Mouse (Mus musculus): ENCODE data around the gene Fhl4. TPM values are rescaled to one million over a fixed set of nuclear protein-coding genes. Genes with fewer than 3 reads are reported as not detected.

The Fhl4 gene
- 1 to 10 TPM; 1.0 to 1.2 TPM for total RNA-seq (2021)
- long read RNA-seq, experiment 1, partial matches to known transcripts: 0 of 4 reads
- long read RNA-seq, experiment 1, other reads (novel, unspliced or antisense): 0 of 4 reads
- long read RNA-seq, experiment 2, partial matches to known transcripts: 0 of 3 reads
- long read RNA-seq, experiment 2, other reads (novel, unspliced or antisense): 1 of 3 reads

- DNase-seq (ENCODE audit: low spot score in 2 of 2): peak; percentile 77 to 83
Observed at GRCm38 (mm10) chr10:85102247-85103084, at the start of gene Fhl4, which contains the start of gene Tmem263. Fhl4 (minus strand) TSS chr10:85102495. Tmem263 (plus strand) TSS chr10:85102627.

DNA sequence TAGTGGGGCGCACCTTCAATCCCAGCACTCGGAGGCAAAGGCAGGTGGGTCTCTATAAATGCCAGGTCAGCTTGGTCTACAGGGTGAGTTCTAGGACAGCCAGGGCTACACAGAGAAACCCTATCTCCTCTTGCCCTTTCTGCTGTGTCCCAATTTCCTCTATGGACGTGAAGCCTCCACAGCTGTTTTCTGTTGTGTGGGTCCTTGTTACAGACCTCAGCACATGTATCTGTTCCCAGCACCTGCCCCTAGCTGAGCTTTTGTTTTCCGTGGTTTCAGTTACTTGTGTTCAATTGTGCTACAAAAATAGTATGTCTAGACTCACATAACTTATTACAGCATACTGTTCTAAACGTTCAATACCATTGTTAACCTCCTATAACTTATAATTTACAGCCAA lies 46.9 kb upstream of the Fhl4 start:
- DNase-seq (ENCODE audit: low spot score in 2 of 2): no peak

DNA sequence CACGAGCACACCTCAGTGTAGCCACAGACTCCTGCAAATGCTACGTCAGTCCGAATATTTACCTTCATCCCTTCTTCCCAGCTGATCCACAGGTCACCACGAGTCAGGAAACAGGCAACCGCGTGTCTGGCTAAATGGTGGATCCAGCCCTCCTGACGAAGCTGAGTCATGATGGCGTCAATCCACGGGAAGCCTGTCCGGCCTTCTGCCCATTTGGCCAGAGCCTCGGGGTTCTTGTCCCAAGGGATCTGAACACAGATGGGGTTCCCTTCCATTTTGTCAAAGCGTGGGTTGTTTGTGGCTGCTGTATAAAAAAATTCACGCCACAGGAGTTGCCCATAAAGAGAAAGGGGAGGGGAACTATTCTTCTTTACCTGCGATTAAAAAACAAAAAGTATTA lies 44.0 kb upstream of the Fhl4 start:
- no peak for DNase-seq (ENCODE audit: low spot score in 2 of 2)

DNA sequence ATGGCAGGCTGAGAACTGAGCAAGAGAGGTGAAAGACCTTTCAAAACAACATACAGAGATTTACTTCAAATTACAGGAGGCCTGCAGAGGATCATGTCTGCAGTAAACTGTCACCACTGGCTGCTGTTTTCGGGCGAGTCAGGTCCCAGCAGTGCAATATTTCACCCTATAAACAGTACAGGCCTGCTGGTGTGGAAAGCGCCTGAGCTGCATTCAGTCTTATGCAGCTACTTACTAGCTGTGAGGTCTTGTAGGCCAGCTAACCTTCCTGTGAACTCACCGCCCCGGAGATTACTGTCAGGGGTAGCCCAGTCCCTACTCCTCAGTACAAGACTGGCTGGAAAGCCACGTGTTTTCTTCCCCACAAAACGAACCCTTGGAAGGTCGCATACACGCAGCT lies 39.2 kb upstream of the Fhl4 start:
- DNase-seq (ENCODE audit: low spot score in 2 of 2): no peak

DNA sequence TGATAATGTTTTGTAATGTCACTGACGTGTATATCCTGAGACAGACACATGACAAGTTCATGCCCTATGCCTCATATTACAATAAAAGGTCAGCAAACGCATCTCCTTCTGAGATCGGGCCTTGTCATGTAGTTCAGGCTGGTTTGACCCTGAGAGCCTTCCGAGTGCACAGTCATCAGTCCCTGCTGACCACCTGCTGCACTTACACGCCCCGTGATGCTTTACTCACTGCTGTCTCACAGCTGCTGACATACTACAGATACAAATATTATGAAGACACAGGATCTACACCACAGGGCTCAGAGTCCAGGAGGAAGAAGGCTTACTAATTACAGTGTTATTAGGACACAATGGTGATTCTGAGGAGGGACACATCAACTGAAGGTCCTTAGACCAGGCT lies 34.3 kb upstream of the Fhl4 start:
- DNase-seq (ENCODE audit: low spot score in 2 of 2): no peak

DNA sequence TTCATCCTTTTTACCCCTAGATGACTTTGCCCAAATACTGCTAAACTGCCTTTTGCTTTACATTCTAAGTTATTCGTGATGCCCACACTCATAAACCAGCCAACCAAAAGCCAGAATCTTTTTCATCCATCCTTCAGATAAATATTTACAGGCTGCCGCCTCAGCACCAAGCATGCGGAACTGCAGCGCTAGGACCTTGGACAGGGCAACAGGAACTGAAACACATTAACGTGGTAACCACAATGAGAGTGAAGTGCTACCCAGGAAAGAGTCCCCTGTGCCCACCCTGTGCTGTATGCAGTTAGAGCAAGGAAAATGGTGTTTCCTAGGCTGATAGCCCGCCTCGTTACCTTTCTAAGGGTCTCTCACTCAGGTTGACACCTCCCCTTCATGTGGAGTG lies 26.2 kb upstream of the Fhl4 start:
- no peak for DNase-seq (ENCODE audit: low spot score in 2 of 2)

DNA sequence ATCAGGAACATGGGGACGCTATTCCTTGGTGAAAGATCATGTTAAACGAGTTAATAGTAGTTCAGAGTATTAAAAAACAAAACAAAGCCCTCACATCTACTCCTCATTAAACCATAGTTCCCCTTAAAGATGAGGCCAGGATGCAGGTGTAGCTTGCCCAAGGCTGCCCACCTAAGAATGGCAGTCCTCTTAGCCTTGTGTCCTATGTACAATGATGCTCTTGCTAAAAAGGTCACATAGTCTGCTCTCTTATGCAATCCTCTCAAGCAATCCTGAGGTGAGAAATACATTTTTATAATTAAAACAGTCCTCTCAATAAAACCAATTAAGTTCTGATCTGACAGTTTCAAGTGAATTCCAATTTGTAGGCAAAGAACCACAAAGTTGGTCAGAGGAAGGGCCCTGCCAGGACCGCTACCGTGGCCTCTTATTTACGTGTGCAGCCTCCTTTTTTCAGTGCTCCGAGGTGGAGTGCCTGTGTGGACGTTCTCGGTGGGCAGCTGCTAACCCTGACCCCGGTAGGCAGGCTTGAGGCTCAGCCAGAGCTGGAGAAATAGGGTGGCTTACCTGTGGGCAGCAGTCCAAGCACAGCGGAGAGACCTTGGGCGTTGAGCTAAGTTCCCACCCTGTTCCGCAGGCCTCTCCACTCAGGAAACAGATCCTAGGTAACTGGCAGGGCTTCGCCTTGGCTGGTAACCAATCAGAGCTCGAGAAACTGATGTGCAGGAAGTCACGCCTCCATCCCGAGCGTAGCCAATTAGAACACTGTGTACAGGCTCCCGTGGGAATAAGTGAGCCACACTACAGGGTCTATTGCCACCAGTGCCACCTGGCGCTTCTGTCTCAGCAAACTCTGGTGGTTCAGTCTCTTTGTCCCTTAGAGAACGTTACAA lies 25.3 kb upstream of the Fhl4 start, which contains the start of gene Mterf2:
TSS of gene Mterf2 (minus strand) at position 633 of the 893 bp plus-strand sequence.
- peak; percentile 92 to 98 for DNase-seq (ENCODE audit: low spot score in 2 of 2)

DNA sequence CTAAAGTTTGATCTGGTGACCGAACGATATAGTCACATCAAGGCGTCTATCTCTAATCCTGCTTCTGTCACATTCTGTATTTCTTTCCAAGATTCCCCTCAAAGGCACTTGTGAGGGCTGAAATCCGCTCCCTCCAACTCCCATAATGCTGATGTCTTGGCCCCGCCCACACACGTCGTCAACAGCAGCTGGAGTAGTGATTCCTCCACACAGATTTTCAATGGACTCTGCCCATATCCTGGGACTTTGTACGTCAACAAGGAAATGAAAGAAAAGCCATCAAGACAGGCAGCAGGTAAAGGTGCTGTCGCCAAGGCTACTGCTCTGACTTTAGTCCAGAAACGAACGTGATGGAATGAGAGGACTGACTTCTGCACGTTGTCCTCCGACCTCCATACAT lies 22.9 kb upstream of the Fhl4 start:
- no peak for DNase-seq (ENCODE audit: low spot score in 2 of 2)

- DNase-seq (ENCODE audit: low spot score in 2 of 2): no peak
Observed at GRCm38 (mm10) chr10:85114409-85114808, 12.1 kb upstream of the Fhl4 start.

- peak in 1 of 2 experiments; percentile 12 for DNase-seq (ENCODE audit: low spot score in 2 of 2)
Observed at GRCm38 (mm10) chr10:85103085-85103885, 990 bp upstream of the Fhl4 start.

GRCm38 (mm10) chr10:85101841-85102240 lies 454 bp downstream of the Fhl4 start:
- peak in 1 of 2 experiments; percentile 15 for DNase-seq (ENCODE audit: low spot score in 2 of 2)

GRCm38 (mm10) chr10:85071605-85072152 lies 30.6 kb downstream of the Fhl4 start:
- DNase-seq (ENCODE audit: low spot score in 2 of 2): no peak

DNA sequence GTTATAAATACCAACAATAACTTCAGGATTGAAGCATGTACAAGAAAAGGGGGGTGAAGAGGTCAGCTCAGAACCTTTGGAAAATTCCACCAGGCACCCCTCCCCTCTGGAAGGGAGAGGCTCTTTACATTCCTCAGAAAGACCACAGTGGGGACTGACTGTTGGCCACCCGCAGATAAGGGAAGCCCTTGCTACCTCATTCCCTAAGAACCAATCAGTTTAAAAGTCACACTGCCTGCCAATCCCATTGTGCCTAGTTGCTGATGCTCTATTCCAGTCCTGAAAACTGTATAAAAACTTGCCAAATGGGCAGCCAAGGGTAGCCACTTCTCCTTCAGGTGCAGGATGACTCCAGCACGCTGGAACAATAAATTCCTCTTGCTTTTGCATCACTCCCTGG lies 47.4 kb downstream of the Fhl4 start:
- DNase-seq (ENCODE audit: low spot score in 2 of 2): no peak

DNA sequence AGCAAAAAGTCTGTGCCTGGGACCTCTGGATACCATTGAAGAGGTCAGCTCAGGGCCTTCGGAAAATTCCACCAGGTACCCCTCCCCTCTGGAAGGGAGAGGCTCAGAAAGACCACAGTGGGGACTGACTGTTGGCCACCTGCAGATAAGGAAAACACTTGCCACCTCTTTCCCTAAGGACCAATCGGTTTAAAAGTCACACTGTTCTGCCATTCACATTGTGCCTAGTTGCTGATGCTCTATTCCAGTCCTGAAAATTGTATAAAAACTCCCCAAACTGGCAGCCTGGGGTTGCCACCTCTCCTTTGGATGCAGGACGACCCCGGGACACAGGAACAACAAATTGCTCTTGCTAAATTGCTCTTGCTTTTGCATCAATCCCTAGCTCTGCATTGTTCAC lies 49.8 kb downstream of the Fhl4 start:
- no peak for DNase-seq (ENCODE audit: low spot score in 2 of 2)

GRCm38 (mm10) chr10:85050668-85051208 lies 51.6 kb downstream of the Fhl4 start:
- no peak for DNase-seq (ENCODE audit: low spot score in 2 of 2)

- no peak for DNase-seq (ENCODE audit: low spot score in 2 of 2)
Observed at GRCm38 (mm10) chr10:85048008-85048407, 54.3 kb downstream of the Fhl4 start.

DNA sequence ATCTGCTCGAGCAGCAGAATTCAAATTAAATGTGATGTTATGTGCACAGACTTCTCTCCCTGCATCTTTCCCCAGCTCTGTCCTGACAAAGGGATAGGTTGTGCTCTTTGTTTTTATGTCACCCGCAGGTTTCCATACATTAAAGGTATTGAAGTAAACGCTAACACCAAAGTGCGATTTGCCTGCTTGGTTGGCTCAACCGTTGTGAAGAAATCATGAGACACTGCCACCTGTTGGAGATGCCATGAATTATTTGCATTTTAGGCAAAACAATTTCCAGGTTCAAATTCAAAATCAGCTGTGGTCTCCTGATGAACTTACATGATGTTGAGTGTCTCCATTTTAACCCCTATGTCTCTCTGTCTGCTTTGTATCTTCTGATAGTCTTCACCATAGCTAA lies 55.7 kb downstream of the Fhl4 start:
- peak in 1 of 2 experiments; percentile 28 for DNase-seq (ENCODE audit: low spot score in 2 of 2)

Measured in layer of hippocampus, postnatal 14 days (tissue).